Mouse (Mus musculus) splenic B cell, adult 2 months (primary cell): ENCODE measurements at regions not wholly inside any gene's neighbourhood (a gene's known extent, or its start where the extent isn't known, plus 50 kb on each side); places are given as distances from the start of the nearest gene placed in this dataset.

ENCODE experiments used
- DNase-seq: peaks from one replicate; pipeline ENCODE4 v3.0.0-alpha.2; 2011; ENCODE audit warnings: low read depth, low spot score
- H3K27me3 ChIP-seq: 2 replicates; pipeline ENCODE4 v1.6.1; 2012; ENCODE audit warnings: mild to moderate bottlenecking, low read length, moderate library complexity, mixed read lengths; ENCODE audit not compliant: control insufficient read depth, poor library complexity, insufficient read depth, severe bottlenecking
- H3K36me3 ChIP-seq: 2 replicates; pipeline ENCODE4 v1.6.1; 2012; ENCODE audit warnings: mild to moderate bottlenecking, low read length, moderate library complexity, mixed read lengths; ENCODE audit not compliant: control insufficient read depth, poor library complexity, insufficient read depth, severe bottlenecking

- no peak for DNase-seq
- Histone ChIP-seq H3K36me3 (no peaks in the 10 kb centered on the region), H3K27me3 (no peaks in the 10 kb centered on the region)
Measured at GRCm38 (mm10) chr11:112346532-112346931, 435.5 kb upstream of the Sox9 start.

GRCm38 (mm10) chr11:112355311-112355710 is 426.7 kb upstream of the Sox9 start:
- no peaks in the 10 kb centered on the region for H3K27me3 ChIP-seq
- no peak for DNase-seq
- H3K36me3 ChIP-seq: no peaks in the 10 kb centered on the region

- Histone ChIP-seq H3K27me3 (no peaks in the 10 kb centered on the region), H3K36me3 (no peaks in the 10 kb centered on the region)
- DNase-seq: no peak
Measured at GRCm38 (mm10) chr11:112366715-112367114, 415.3 kb upstream of the Sox9 start.

- Histone ChIP-seq H3K36me3 (no peaks in the 10 kb centered on the region), H3K27me3 (no peaks in the 10 kb centered on the region)
- DNase-seq: no peak
Measured at GRCm38 (mm10) chr11:112370941-112371340, 411.1 kb upstream of the Sox9 start.

GRCm38 (mm10) chr11:112400069-112400468 is 382.0 kb upstream of the Sox9 start:
- Histone ChIP-seq H3K36me3 (no peaks in the 10 kb centered on the region), H3K27me3 (no peaks in the 10 kb centered on the region)
- DNase-seq: no peak

- no peak for DNase-seq
- no peaks in the 10 kb centered on the region for H3K27me3 ChIP-seq
- no peaks in the 10 kb centered on the region for H3K36me3 ChIP-seq
Measured at GRCm38 (mm10) chr11:112407681-112408080, 374.3 kb upstream of the Sox9 start.

GRCm38 (mm10) chr11:112412434-112412833 is 369.6 kb upstream of the Sox9 start:
- Histone ChIP-seq H3K27me3 (no peaks in the 10 kb centered on the region), H3K36me3 (no peaks in the 10 kb centered on the region)
- no peak for DNase-seq

- DNase-seq: no peak
- Histone ChIP-seq H3K27me3 (no peaks in the 10 kb centered on the region), H3K36me3 (no peaks in the 10 kb centered on the region)
Measured at GRCm38 (mm10) chr11:112442639-112443038, 339.4 kb upstream of the Sox9 start.

- no peaks in the 10 kb centered on the region for H3K27me3 ChIP-seq
- DNase-seq: no peak
- H3K36me3 ChIP-seq: no peaks in the 10 kb centered on the region
Measured at GRCm38 (mm10) chr11:112443890-112444289, 338.1 kb upstream of the Sox9 start.

GRCm38 (mm10) chr11:112449632-112450031 is 332.4 kb upstream of the Sox9 start:
- Histone ChIP-seq H3K36me3 (no peaks in the 10 kb centered on the region), H3K27me3 (no peaks in the 10 kb centered on the region)
- no peak for DNase-seq

GRCm38 (mm10) chr11:112450227-112450626 is 331.8 kb upstream of the Sox9 start:
- H3K27me3 ChIP-seq: no peaks in the 10 kb centered on the region

GRCm38 (mm10) chr11:112458075-112458474 is 323.9 kb upstream of the Sox9 start:
- Histone ChIP-seq H3K36me3 (no peaks in the 10 kb centered on the region), H3K27me3 (no peaks in the 10 kb centered on the region)
- DNase-seq: no peak

More at GRCm38 (mm10) chr11:112450227-112450626, 331.8 kb upstream of the Sox9 start:
- DNase-seq: no peak
- H3K36me3 ChIP-seq: no peaks in the 10 kb centered on the region

- Histone ChIP-seq H3K27me3 (no peaks in the 10 kb centered on the region), H3K36me3 (no peaks in the 10 kb centered on the region)
- DNase-seq: no peak
Measured at GRCm38 (mm10) chr11:112463121-112463520, 318.9 kb upstream of the Sox9 start.

- H3K27me3 ChIP-seq: no peaks in the 10 kb centered on the region
- H3K36me3 ChIP-seq: no peaks in the 10 kb centered on the region
- no peak for DNase-seq
Measured at GRCm38 (mm10) chr11:112464386-112464785, 317.6 kb upstream of the Sox9 start.

GRCm38 (mm10) chr11:112470336-112470735 is 311.7 kb upstream of the Sox9 start:
- DNase-seq: no peak
- no peaks in the 10 kb centered on the region for H3K27me3 ChIP-seq

GRCm38 (mm10) chr11:112473237-112473636 is 308.8 kb upstream of the Sox9 start:
- H3K27me3 ChIP-seq: no peaks in the 10 kb centered on the region
- no peak for DNase-seq

More at GRCm38 (mm10) chr11:112470336-112470735, 311.7 kb upstream of the Sox9 start:
- H3K36me3 ChIP-seq: no peaks in the 10 kb centered on the region

More at GRCm38 (mm10) chr11:112473237-112473636, 308.8 kb upstream of the Sox9 start:
- no peaks in the 10 kb centered on the region for H3K36me3 ChIP-seq
